Mouse (Mus musculus) megakaryocyte progenitor cell, adult 5-6 weeks (primary cell): ENCODE data around the gene Ifit3. TPM values are rescaled to one million over a fixed set of nuclear protein-coding genes. Genes with fewer than 3 reads are reported as not detected.
"Not testable (repeated sequence)": the region's sequence is repeated elsewhere in the genome, so short reads cannot be mapped to it uniquely, and the experiment has no call there.

Experiments
- ATAC-seq: replicated peaks from 2 replicates; pipeline ENCODE4 v1.8.0; 2016; ENCODE audit warnings: mild to moderate bottlenecking, moderate TSS enrichment, inconsistent platforms; ENCODE audit not compliant: poor library complexity
- total RNA-seq, 2 experiments: library from RNA; stranded (forward) in 1 of 2; stranded (reverse) in 1 of 2; fragments of 157-497, 149-512 nt in 1 of 2; fragments of 200-1000 nt in 1 of 2; gene quantifications; 2 replicates each; pipeline versions ENCODE4 v1.2.3 to v1.2.4; 2015 to 2017

Gene Ifit3
- total RNA-seq, 2 experiments from 2014 or later: 1.1 to 1.2 TPM

DNA sequence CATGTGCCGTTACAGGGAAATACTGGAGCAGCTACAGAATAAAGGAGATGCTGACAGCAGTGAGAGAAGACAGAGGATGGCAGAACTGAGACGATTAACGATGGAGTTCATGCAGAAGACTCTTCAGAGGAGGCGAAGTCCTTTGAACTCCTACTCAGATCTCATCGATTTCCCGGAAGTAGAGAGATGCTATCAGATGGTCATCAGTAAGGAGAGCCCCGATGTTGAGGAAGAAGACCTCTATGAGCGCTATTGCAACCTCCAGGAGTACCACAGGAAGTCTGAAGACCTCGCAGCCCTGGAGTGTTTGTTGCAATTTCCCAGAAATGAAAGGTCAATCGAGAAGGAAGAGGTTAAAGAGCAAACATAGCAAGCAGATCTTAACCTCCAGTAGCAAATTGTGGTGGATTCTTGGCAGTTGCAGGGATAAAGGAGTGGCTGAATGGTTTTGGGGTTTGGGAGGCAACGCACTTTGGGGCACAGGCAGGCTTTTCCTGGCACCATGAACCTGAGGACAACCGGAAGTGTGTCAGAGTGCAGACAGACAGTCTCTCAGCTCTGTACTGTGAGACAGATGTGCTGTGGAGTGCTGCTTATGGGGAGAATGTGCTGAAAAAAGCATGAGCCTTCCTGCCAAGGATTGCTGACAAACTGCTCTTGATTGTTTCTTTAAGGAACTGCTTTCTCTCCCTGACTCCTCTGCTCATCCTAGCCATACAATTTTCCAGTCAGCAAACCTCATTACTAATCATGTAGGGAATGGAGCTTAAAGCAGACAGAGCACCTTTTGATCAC, 4.8 kb downstream of the Ifit3 start:
- not testable (repeated sequence) for ATAC-seq

DNA sequence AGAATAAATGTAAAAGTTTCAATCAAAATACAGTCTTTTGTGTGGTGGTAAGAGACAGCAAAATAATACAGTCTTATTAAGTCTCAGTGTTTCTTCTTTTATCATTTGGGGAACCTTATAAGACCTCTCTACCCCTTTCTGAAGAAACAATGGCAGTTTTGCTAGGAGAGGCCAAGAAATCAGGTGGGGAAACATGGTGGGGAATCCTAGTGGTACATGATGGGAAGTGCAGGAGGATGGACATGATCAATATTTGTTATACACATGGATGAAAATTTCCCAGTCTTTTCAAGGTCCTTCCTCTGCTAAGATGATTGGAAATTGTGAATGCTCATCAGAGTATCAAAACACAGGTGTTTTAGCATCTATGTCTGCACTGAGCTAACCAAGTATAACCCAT, 5.6 kb downstream of the Ifit3 start:
- ATAC-seq: 0 out of 2 replicates have a peak, but pooled peaks have one; percentile 39

DNA sequence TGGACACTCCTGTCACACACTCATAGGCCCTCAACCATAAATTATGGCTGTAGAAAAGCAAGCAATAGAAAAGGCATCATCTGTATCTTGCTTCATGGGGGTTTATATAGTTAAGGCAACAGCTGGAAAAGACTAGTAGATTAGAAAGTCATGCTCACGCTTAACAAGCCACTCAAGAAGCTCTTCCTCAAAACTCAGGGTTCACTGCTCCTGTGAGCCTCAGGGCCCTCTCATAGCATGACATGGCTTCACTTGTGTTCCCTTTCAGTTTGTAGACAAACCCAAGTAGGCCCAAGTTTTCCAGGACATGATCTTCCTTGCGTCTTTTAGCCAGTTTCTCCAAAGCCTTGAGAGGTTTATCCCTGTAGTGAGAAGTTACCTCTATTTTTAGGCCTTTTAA, 10.1 kb downstream of the Ifit3 start:
- no peak for ATAC-seq

DNA sequence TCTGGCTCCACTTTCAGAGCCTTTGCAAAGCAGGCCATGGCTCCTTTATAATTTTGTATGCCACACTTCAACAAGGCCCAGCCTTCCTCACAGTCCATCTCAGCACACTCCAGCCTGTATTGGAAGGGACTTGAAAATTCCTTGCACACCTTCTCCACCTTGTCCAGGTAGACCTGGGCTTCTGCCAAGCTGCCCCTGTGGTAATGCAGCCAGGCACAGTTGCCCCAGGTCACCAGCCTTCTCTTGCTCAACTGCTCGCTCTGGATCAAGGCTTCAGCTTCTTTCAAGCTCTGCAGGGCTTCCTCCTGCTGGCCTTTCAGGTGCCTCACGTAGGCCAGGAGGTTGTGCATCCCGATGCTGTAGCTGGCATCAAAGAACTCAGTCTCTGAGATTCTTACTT, 11.2 kb downstream of the Ifit3 start:
- ATAC-seq: not testable (repeated sequence)

DNA sequence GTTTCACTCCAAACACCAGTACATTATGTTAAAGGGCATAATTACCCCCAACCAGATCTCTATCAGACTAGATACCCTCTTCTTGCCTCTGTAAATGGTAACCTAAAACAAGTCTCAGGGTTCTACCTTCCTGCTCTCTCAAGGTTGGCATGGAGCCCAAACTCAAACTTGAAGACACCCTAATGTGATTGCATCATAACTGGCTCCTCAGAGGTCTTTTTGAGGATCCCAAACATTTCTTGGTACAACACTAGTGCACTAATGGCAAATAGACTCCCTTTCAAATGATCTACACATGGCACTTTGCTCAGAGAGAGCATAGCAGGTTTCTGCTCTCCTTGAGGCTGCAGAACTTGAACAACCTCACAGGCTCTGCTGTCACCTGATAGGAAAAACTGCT, 13.5 kb downstream of the Ifit3 start:
- ATAC-seq: peak; percentile 18; the same call in 1 of the 2 replicates

DNA sequence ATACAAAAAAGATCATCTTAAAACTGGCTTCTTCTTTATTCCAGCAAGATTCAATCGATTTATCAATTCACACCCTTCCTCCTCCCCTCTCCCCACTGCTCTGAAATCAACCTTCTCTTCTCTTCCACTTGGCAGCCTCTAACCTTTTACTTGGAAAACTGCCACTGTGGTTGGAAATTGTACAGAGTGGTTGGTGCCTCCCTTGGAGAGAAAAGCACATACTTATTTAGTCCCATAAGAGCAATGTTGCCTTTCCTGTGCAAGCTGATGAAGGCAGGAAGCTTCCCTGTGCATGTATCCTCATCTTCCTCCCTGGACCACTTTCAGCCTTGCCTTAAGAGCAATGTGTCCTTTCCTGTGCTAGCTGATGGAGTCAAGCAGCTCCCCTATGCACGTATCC, 15.0 kb downstream of the Ifit3 start:
- no peak for ATAC-seq

DNA sequence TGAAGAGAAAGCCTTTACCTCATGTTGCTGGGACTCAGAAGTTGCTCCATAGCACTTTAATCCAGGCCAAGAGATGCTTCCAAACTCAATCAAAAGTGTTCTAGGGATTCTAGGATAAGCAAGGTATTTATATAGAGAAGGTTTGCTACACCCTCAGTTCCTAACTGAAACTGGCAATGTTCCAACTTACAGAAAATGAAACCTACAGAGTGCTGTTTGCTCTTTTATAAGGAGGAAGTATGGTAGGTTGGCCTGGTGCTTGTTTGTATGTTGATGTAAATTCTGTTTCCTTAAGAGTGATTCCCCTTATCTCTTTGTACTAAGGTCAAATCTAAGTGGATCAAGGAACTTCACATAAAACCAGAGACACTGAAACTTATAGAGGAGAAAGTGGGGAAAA, 15.9 kb downstream of the Ifit3 start:
- peak; percentile 62 for ATAC-seq

DNA sequence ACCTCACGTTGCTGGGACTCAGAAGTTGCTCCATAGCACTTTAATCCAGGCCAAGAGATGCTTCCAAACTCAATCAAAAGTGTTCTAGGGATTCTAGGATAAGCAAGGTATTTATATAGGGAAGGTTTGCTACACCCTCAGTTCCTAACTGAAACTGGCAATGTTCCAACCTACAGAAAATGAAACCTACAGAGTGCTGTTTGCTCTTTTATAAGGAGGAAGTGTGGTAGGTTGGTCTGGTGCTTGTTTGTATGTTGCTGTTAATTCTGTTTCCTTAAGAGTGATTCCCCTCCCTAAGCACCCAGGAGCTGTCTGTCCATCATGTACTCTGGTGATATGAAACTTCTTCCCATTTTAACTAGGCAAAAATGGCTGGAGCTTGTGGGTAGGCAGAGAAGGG, 18.6 kb downstream of the Ifit3 start, which contains the start of gene Ifit1bl1:
Gene Ifit1bl1, minus strand, starts transcription at position 69 of the 400 bp plus-strand sequence.
- ATAC-seq: peak; percentile 59

DNA sequence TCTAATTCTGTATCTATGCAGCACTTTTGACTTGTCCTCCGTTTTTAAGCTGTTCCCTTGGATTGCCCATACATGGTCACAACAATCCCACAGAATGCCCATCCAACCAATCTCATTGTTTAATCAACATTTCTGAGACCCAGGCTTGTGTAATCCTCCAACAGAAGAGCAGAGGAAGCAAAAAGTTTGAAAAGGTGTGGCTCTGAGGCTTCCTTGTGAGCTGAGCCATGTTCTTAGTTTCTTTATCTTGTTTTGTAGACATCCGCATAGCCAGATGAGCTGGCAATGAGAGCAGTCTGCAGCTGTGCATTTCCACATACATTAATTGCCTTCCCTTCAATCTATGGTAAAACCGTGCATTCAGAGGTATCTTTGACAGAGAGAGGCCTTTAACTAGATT, 22.1 kb downstream of the Ifit3 start:
- no peak for ATAC-seq

DNA sequence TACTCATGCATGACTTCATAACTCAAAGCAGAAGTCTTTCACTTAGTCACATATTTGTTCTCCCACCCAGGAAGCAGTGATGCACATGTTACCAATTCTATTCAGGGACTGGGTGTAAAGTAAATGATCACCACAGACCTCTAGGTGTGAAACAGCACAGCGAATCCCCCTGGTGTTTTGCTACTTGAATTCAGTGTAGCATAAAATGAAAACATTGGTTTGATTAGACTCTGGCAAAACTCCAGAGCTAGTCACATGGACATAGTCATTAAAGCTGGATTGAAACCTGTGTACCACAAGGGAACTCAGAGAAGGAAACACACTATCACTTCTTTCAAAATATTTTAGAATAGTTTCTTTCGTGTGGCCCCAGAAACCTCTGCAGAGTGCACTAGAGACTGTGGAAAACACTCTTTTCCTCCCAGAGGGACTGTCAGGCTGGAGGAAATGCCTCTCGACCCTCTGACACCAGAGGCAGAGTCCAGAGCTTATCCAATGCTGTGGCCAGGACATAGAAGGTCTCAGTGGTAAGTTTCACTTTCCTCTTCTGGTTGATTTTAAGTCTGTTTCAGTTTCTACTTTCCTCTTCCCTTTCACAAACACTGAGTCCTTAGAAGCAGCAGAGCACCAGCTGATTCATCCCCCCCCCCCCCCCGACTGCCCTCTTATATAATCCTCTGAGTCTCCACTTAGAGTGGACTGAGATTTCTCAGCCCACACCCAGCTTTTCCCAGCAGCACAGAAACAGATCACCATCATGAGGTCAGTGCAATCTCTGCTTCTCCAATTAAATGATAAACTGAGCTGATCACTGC, 24.1 kb downstream of the Ifit3 start, which contains the start of gene Ifit3b:
Gene Ifit3b, plus strand, starts transcription at position 734 of the 815 bp plus-strand sequence.
- peak; percentile 78 for ATAC-seq

DNA sequence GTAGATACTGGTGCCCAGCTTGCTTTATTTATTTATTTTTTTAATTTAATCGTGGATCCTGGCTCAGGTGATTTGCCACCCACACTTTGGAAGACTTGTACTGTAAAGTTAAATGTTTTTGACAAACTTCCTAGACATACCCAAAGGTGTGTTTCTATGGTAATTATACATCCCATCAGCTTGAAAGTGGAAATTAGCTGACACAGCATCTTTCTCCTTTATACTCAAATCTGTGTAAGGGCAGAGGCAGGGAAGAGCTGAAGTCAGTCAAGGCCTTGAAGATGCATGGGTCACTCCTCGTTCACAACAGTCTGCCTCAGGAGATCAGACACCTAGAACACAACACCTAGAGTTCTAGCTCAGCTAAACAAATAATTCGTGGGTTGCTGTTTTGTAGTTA, 26.8 kb downstream of the Ifit3 start:
- ATAC-seq: not testable (repeated sequence)

DNA sequence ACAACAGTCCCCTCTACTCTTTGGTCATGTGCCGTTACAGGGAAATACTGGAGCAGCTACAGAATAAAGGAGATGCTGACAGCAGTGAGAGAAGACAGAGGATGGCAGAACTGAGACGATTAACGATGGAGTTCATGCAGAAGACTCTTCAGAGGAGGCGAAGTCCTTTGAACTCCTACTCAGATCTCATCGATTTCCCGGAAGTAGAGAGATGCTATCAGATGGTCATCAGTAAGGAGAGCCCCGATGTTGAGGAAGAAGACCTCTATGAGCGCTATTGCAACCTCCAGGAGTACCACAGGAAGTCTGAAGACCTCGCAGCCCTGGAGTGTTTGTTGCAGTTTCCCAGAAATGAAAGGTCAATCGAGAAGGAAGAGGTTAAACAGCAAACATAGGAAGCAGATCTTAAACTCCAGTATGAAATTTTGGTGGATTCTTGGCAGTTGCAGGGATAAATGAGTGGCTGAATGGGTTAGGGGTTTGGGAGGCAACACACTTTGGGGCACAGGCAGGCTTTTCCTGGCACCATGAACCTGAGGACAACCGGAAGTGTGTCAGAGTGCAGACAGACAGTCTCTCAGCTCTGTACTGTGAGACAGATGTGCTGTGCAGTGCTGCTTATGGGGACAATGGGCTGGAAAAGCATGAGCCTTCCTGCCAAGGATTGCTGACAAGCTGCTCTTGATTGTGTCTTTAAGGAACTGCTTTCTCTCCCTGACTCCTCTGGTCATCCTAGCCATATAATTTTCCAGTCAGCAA, 29.1 kb downstream of the Ifit3 start:
- ATAC-seq: not testable (repeated sequence)

DNA sequence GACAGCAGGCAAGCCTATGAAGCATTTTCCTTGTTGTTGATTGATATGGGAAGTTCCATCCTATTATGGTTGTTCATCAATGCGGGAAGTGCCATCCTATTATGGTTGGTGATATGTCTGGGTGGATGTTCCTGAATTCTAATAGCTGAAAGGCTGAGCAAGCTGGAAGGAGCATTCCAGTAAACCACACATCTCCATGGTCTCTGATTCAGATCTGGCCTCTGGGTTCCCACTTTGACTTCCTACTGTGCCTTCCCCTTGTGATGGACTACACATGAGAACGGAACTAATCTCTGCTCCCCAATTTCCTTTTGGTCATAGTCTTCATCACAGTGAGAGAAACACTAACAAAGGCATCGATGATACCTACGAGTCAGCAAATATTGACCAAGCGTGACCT, 37.5 kb downstream of the Ifit3 start:
- no peak for ATAC-seq

DNA sequence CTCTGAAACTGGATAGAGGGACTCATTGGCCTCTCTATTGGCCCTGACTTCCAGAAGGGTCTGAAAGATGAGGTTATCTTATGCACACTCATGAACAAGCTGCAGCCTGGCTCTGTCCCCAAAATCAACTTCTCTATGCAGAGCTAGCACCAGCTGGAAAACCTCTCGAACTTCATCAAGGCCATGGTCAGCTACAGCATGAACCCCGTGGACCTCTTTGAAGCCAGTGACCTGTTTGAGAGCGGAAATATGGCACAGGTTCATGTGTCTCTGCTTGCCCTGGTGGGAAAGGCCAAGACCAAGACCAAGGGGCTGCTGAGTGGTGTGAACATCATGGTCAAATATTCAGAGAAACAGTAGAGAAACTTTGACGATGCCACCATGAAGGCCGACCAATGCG, 40.5 kb downstream of the Ifit3 start:
- ATAC-seq: no peak

DNA sequence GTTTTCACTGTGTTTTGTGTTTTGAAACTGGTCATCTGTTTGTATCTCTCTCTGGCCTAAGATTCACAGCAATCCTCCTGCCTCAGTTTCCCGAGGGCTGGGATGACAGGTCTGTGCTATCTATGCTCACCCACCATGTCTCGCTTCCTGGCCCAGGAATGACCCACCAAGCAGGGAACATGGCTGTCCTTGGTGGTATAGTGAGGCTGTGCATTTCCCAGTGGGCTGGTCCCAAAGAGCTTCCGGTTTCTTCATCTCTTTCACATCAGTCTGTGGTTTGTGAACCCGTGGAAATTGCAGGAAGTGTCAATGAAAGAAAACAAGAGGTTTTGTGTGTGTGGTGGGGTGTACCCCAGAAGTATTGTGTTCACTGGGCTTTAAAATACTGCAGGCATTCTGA, 41.3 kb downstream of the Ifit3 start:
- peak; percentile 83 for ATAC-seq

DNA sequence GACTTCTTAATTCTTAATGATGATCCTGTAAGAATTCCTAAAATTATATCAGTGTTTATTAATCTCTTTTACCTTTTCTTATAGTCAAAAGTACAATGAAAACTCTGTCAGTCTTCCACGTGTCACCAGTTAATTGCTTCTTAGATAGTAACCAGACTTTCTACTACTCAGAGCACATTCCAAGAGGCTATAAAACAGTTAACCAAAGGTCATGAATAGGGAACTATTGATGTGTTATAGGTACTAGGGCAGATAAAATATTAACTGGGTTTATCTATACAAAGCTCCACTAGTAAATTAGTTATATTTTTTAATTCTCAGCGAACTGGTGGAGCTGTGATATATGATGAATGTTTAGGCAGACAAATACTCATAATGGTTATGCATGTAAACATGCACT, 44.2 kb downstream of the Ifit3 start:
- no peak for ATAC-seq

DNA sequence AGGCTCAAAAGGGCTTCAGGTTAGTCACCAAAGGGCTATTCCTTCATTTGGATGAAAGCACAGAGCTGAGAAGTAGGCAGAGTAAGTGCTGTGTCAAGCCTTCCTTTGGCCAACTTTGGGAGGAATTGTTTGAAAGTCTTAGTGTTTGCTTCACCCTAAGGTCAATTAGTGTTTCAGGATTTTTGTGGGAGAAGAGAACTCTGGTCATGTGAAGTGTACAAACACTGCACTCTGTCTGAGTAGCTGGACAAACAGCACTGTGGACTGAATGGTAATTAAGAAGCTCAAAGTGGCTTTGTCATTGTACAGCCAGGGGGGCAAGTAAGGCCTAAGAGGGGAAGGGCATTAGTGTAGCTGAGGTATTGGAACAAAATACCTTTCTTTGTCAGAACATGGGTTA, 48.2 kb downstream of the Ifit3 start:
- ATAC-seq: no peak

DNA sequence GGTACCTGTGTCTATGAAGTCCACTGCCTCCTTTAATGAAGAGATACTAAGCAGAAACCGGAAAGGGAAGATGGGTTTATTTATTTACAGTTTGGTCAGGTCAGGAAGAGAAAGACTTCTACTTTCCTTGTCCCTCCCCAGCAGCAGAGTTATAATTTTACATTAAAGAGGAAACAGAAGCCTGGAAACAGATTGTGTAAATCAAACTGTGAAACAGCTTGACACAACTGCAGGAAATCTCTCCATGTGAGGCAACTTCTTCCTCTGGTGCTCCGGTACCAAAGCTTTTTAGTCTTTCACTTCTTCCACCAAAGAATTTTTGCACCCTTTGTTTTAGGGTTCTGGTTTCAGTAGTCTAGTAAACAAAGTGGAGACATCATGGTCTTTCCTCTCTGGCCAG, 50.2 kb downstream of the Ifit3 start:
- ATAC-seq: peak; percentile 84

DNA sequence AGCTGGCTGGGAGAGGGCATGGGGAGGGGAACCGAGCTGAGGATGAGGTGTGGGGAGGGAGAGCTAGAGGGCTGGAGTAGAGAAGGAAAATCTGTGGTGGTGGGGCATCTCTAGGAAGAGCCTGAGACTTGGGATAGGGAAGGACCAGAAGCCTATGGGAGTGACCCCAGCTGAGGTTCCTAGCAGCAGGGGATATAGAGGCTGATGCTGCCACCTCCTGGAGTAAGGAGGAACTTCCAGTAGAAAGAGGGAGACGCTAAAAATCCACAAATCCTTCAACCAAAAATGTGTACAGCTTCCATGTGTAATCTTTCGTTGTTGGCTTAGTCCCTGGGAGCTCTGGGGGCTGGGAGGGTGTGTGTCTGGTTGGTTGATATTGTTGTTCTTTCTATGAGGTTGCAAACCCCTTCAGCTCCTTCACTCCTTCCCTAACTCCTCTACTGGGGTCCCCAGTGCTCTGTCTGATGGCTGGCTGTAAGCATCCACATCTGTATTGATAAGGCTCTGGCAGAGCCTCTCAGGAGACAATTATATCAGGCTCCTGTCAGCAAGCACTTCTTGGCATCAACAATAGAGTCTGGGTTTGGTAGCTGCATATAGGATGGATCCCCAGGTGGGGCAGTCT, 53.7 kb downstream of the Ifit3 start:
- ATAC-seq: peak; percentile 78
